Mouse (Mus musculus) hindbrain, embryonic 16.5 days (tissue): Measurements from ENCODE around the gene Olfr175-ps1. TPM values are rescaled to one million over a fixed set of nuclear protein-coding genes. Genes with fewer than 3 reads are reported as not detected.

Experiments used
- ATAC-seq: fragments of 200-750 bp; cut with Nextera tagmentation; 2 replicates; pipeline ENCODE4 v1.8.0; 2017; ENCODE audit warnings: moderate TSS enrichment, moderate library complexity
- H3K27ac ChIP-seq: fragments of 300-500 bp; sonication (generic); 2 replicates; pipeline ENCODE4 v1.5.1; 2014; ENCODE audit warnings: low read depth, mild to moderate bottlenecking, control low read depth, low read length, moderate library complexity
- H3K27me3 ChIP-seq: fragments of 300-500 bp; sonication (generic); replicated peaks from 2 replicates; pipeline ENCODE4 v1.6.1; 2014; ENCODE audit warnings: low read length; ENCODE audit not compliant: control insufficient read depth, insufficient read depth
- H3K36me3 ChIP-seq: fragments of 300-500 bp; sonication (generic); 2 replicates; pipeline ENCODE4 v1.6.1; 2014; ENCODE audit warnings: mild to moderate bottlenecking, low read length, moderate library complexity, mixed read lengths; ENCODE audit not compliant: control insufficient read depth, insufficient read depth
- H3K4me1 ChIP-seq: fragments of 300-500 bp; sonication (generic); 2 replicates; pipeline ENCODE4 v1.6.1; 2014; ENCODE audit warnings: low read depth, low read length; ENCODE audit not compliant: control insufficient read depth, insufficient read depth
- H3K4me2 ChIP-seq: fragments of 300-500 bp; sonication (generic); 2 replicates; pipeline ENCODE4 v1.6.1; 2014; ENCODE audit warnings: mild to moderate bottlenecking, low read length, control low read depth, moderate library complexity
- H3K4me3 ChIP-seq: fragments of 300-500 bp; sonication (generic); 2 replicates; pipeline ENCODE4 v1.5.1; 2014; ENCODE audit warnings: mild to moderate bottlenecking, low read length, control low read depth, moderate library complexity
- H3K9ac ChIP-seq: fragments of 300-500 bp; sonication (generic); 2 replicates; pipeline ENCODE4 v1.6.1; 2014; ENCODE audit warnings: low read depth, mild to moderate bottlenecking, control low read depth, low read length, moderate library complexity
- H3K9me3 ChIP-seq: fragments of 300-500 bp; sonication (generic); 2 replicates; pipeline ENCODE4 v1.6.1; 2014; ENCODE audit warnings: mild to moderate bottlenecking, low read length, moderate library complexity; ENCODE audit not compliant: control insufficient read depth
- WGBS: fragments of 180-500 bp; shearing (Covaris S2); extraction: QIAGEN DNeasy Blood & Tissue Kit; methylation state at CpG from one replicate; pipeline ENCODE4 v1.1.7; 2014; 5-methylcytosine and 5-hydroxymethylcytosine counted together
- polyA plus RNA-seq: library from polyadenylated mRNA; unstranded; fragments of >200 nt; fragmentation: Nextera tagmentation; extraction: Ambion mirVana; gene quantifications from 2 replicates; pipeline ENCODE4 v1.2.1, GENCODE M21; 2015

Olfr175-ps1 gene
- polyA plus RNA-seq = not detected in 2 replicates

DNA sequence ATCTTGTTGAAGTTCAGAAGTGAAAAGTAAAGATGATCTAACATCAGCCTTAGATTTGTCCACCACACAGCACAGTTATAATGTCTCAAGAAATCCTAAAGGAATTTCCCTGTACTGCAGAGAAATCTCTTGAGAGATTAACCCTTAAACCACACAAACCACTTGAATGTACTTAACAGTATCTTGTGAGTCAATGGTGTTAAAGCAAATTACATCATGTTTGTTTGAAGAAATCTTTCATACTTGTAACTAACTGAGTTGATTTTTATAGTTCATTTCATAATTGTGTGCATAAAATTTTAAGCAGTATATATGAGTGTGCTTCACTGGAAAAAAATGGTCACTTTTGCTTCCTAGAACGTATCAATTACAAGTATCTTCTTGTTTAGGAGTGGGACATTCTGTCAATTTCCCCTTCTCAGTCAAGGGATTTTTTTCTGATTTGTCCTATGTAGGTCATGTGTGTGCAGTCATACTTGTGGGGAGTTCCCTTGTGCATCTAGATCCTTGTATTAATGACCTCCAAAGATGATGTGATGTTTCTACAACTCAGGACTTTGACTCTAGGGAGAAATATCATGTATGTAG lies at the start of gene Olfr175-ps1:
Gene Olfr175-ps1, minus strand, starts transcription at position 51 of the 588 bp plus-strand sequence.
- WGBS = 92% methylated on average over 1 of the region's 1 CpGs
- Histone ChIP-seq H3K4me1 (no peaks in the 10 kb centered on the region), H3K36me3 (no peaks in the 10 kb centered on the region), H3K9ac (no peak within 1 kb of the TSS), H3K27ac (no peak within 1 kb of the TSS), H3K4me2 (no peak within 1 kb of the TSS), H3K27me3 (no peaks in the 10 kb centered on the region), H3K9me3 (no peaks in the 10 kb centered on the region), H3K4me3 (no peak within 1 kb of the TSS)
- no peak for ATAC-seq

DNA sequence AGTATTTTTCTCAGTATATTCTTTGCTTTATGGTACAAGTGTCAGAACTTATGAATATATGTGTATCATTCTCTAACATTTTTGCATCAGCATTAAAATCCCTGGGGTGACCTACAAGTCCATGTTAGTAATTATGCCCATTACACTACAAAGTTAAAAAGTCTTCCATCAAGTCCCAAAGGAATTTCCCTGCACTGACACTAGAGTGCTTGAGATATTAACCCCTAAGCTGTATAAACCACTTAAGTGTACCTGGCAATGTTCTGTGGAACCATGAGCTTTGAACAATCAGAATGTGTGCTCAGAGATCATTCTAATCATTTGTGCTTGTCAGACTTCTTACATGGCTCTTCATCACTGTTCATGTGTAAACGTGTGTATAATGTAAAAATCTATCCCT lies 48.1 kb upstream of the Olfr175-ps1 start, which contains the start of gene Olfr177:
Gene Olfr177, minus strand, starts transcription at position 101 of the 400 bp plus-strand sequence.
- no peak for ATAC-seq

DNA sequence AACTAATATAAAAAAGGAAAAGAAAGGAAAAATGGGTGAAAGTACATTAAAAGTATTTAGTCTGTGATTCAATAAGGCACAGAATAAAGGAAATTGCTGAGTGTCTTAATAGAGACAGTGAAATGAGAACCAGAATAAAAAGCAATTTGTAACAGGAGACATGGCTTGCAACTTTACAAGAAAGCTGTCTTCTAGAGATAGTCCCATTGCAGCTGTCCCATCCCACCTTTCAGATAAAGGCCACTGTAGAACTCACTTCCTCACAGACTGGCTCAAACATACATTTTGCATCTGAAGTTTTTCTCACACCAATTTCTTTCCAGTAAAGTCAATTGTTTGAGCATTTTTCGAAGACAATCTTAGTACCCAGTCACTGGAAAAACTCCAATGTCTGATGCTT lies 34.9 kb upstream of the Olfr175-ps1 start:
- WGBS = 82% methylated on average over 1 of the region's 1 CpGs
- no peak overlapping the region for H3K9ac ChIP-seq
- no peaks in the 10 kb centered on the region for H3K27me3 ChIP-seq
- H3K4me1 ChIP-seq = no peaks in the 10 kb centered on the region
- no peak overlapping the region for H3K4me2 ChIP-seq
- ATAC-seq = no peak
- no peaks in the 10 kb centered on the region for H3K36me3 ChIP-seq
- no peaks in the 10 kb centered on the region for H3K9me3 ChIP-seq
- no peak overlapping the region for H3K4me3 ChIP-seq
- H3K27ac ChIP-seq = no peak overlapping the region

More for the DNA sequence above, 48.1 kb upstream of the Olfr175-ps1 start, which contains the start of gene Olfr177:
- H3K4me3 ChIP-seq = no peak within 1 kb of the TSS
- 66% methylated on average over 1 of the region's 1 CpGs for WGBS
- H3K27ac ChIP-seq = no peak within 1 kb of the TSS
- no peaks in the 10 kb centered on the region for H3K36me3 ChIP-seq
- H3K4me1 ChIP-seq = no peaks in the 10 kb centered on the region
- H3K9ac ChIP-seq = no peak within 1 kb of the TSS
- H3K4me2 ChIP-seq = no peak within 1 kb of the TSS
- no peaks in the 10 kb centered on the region for H3K27me3 ChIP-seq
- no peaks in the 10 kb centered on the region for H3K9me3 ChIP-seq

DNA sequence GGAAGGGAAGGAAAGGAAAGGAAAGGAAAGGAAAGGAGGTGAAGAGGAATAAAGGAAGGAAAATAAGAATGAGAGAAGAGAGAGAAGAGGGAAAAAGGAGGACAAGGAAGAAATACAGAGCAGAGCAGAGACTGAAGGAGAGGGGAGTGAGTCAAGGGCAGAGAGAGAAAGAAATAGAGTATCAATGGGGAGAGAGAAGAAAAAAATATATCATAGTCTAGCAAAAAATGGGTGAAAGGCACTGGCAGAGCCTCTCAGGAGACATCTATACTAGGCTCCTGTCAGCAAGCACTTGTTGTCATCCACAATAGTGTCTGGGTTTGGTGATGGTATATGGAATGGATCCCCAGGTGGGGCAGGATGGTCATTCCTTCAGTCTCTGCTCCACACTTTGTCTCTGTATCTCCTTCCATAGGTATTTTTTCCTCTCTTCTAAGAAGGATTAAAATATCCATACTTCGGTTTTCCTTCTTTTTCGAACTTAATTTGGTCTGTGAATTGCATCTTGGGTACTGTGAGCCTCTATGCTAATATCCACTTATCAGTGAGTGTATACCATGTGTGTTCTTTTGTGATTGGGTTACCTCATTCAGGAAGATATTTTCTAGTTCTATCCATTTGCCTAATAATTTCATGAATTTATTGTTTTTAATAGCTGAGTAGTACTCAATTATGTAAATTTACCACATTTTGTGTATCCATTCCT lies 33.6 kb upstream of the Olfr175-ps1 start:
- H3K27me3 ChIP-seq = no peaks in the 10 kb centered on the region
- no peak for ATAC-seq
- 95% methylated on average over 2 of the region's 2 CpGs for WGBS

DNA sequence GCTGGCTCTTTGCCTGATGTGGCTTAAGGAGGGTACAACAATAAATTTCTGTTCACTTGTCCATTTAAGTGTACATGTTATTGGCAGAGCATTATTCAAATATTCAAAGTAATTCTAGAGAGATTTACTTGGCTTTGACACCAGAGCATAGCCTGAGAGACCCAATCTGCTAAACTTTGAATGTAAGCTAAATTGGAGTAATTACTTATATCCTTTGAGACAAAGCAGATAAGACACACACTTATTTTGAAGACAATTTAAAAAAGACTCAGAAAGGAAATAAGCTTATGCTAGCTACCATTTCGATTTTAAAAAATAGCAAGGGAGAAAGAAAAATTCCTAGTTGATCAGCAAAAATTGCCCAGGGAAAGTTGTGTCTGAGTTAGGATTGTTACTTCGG lies 26.4 kb downstream of the Olfr175-ps1 start, which contains the start of gene Olfr173:
Gene Olfr173, minus strand, starts transcription at position 101 of the 400 bp plus-strand sequence.
- Histone ChIP-seq H3K9ac (no peak within 1 kb of the TSS), H3K36me3 (no peaks in the 10 kb centered on the region), H3K4me1 (no peaks in the 10 kb centered on the region), H3K4me3 (no peak within 1 kb of the TSS), H3K27me3 (no peaks in the 10 kb centered on the region), H3K27ac (no peak within 1 kb of the TSS), H3K9me3 (no peaks in the 10 kb centered on the region), H3K4me2 (no peak within 1 kb of the TSS)
- 73% methylated on average over 2 of the region's 2 CpGs for WGBS
- no peak for ATAC-seq

More for the DNA sequence above, 33.6 kb upstream of the Olfr175-ps1 start:
- no peak overlapping the region for H3K4me3 ChIP-seq
- no peaks in the 10 kb centered on the region for H3K9me3 ChIP-seq
- H3K4me2 ChIP-seq = no peak overlapping the region
- no peak overlapping the region for H3K9ac ChIP-seq
- H3K4me1 ChIP-seq = no peaks in the 10 kb centered on the region
- H3K36me3 ChIP-seq = no peaks in the 10 kb centered on the region
- no peak overlapping the region for H3K27ac ChIP-seq

Other genes with a start within 250 kb of the Olfr175-ps1 start
- gene Gm813, start 209.8 kb downstream of the Olfr175-ps1 start, polyA plus RNA-seq = not detected in 2 replicates
- not detected in 2 replicates for gene E330017A01Rik, start 188.0 kb downstream of the Olfr175-ps1 start, polyA plus RNA-seq
- 14.5 and 16.3 TPM in 2 replicates for gene Cpox, start 156.5 kb downstream of the Olfr175-ps1 start, polyA plus RNA-seq
- gene Gpr15, start 107.7 kb downstream of the Olfr175-ps1 start, polyA plus RNA-seq = 0.12 TPM in 1 of 2 replicates, not detected in the other
- 157 and 169 TPM in 2 replicates for gene Cldnd1, start 98.9 kb downstream of the Olfr175-ps1 start, polyA plus RNA-seq
- gene Olfr172, start 63.6 kb downstream of the Olfr175-ps1 start, polyA plus RNA-seq = not detected in 2 replicates
- gene Olfr173, start 26.5 kb downstream of the Olfr175-ps1 start, polyA plus RNA-seq = not detected in 2 replicates
- not detected in 2 replicates for gene Olfr177, start 48.0 kb upstream of the Olfr175-ps1 start, polyA plus RNA-seq
- not detected in 2 replicates for gene Olfr178, start 65.3 kb upstream of the Olfr175-ps1 start, polyA plus RNA-seq
- gene Olfr181, start 102.0 kb upstream of the Olfr175-ps1 start, polyA plus RNA-seq = not detected in 2 replicates
- not detected in 2 replicates for gene Olfr180, start 102.6 kb upstream of the Olfr175-ps1 start, polyA plus RNA-seq
- gene Olfr183, start 168.6 kb upstream of the Olfr175-ps1 start, polyA plus RNA-seq = not detected in 2 replicates
- gene Olfr186, start 203.5 kb upstream of the Olfr175-ps1 start, polyA plus RNA-seq = not detected in 2 replicates
- gene Olfr187, start 213.0 kb upstream of the Olfr175-ps1 start, polyA plus RNA-seq = not detected in 2 replicates